Mouse (Mus musculus): Measurements from ENCODE around the gene Acox3. TPM values are rescaled to one million over a fixed set of nuclear protein-coding genes. Genes with fewer than 3 reads are reported as not detected.
A peak's percentile ranks its signal among the peaks of the same experiment; 100 is the strongest.

Gene Acox3
- polyA plus RNA-seq (2015; fragmentation: Nextera tagmentation; extraction: Ambion mirVana) = 12.3 and 13.4 TPM in 2 replicates

DNA sequence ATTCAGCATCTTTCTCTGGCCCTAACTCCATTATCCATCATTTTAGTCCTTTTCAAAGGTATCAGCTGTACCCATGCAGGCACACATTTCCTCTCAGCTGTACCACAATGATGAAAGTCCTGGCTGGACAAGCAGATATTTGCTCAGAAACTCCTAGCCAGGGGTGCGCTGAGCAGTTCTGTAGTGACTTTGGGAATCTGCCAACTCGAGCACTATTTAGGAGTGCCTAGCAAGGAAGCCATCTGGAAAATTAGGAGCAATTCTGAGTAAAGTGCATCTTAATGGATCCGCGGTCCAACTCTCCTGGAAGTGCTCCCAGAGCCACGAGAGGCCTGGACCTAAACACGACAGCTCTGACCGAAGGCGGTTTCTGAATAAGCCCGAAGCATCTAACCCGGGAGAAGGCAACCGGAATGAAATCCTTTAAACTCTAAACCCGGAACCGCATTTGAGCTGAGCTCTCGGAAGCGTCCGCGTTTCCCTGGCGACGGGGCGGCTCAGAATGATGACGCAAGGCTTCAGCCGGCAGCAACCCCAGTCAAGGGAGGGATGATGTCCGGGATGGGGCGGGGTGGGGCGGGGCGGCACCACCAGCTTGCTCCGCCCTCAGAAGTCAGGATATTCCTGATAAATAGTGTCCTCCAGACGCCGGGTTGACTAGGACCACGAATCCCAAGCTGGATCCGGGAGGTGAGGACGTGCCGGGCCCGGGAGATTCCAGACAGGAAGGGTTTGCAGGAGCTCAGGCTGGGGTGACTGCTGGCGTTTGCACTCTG, at the start of gene Acox3:
Acox3 (plus strand) TSS at position 596 of the 776 bp plus-strand sequence.
- Histone ChIP-seq H3K4me1 (replicated peaks) (peaks cover 23% of the 10 kb centered on the region), H3K4me3 (peak within 1 kb of the TSS; percentile 62), H3K9ac (peak within 1 kb of the TSS; percentile 53), H3K4me2 (peak within 1 kb of the TSS; percentile 84), H3K27me3 (no peaks in the 10 kb centered on the region), H3K36me3 (no peaks in the 10 kb centered on the region), H3K27ac (replicated peaks) (peak within 1 kb of the TSS; percentile 75), H3K9me3 (no peaks in the 10 kb centered on the region)
- peak; percentile 96 for ATAC-seq (ENCODE audit: low FRiP score, low read depth)
- WGBS = under 1% methylated on average over 35 of the region's 35 CpGs

DNA sequence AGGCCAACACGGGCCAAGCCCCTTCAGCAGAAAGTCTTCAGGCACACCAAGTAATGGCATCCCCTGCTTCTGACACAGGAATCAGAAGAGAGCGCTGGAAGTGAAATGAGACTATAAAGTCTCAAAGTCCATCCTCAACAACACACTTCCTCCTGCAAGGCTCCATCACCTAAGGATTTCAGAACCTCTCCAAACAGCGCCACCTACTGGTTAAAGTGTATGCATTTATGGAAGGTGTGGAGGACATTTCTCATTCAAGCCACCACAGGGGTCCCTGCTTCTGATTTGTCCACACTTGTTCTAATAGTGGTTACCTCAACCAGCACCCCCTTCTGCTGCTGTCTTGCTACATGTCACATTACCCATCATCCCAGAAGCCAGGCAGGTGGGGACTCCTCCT, 46.6 kb upstream of the Acox3 start:
- no peaks in the 10 kb centered on the region for H3K9me3 ChIP-seq
- no peak overlapping the region for H3K4me3 ChIP-seq
- WGBS = 72% methylated on average over 3 of the region's 3 CpGs
- no peak overlapping the region for H3K9ac ChIP-seq
- no peak overlapping the region for H3K27ac ChIP-seq (replicated peaks)
- H3K27me3 ChIP-seq = no peaks in the 10 kb centered on the region; the same call in 1 of the 2 replicates
- ATAC-seq (ENCODE audit: low FRiP score, low read depth) = no peak
- no peak overlapping the region for H3K4me2 ChIP-seq
- no peaks in the 10 kb centered on the region for H3K36me3 ChIP-seq
- 0 out of 2 replicates have a peak, but pooled peaks cover 4% of the 10 kb centered on the region for H3K4me1 ChIP-seq (replicated peaks)

DNA sequence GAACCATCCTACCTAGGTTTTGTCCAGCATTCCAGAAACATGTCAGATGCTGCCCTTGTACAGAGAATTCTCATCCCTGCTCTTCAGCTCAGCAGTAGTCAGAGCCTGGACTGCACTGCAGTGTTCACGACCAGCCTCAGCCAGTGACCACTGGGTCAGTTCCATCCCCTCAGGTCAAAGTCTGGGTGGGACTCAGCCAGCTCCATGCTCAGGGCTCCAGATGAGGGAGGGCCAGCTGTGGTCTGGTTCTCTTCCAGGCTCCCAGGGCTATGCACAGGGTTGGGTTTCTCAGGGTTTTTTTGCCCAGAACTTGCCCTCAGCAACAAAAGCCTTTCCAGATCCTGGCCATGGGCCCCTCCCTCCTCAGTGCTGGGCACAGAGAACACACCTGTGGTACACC, 45.4 kb upstream of the Acox3 start:
- no peaks in the 10 kb centered on the region for H3K9me3 ChIP-seq
- no peaks in the 10 kb centered on the region for H3K36me3 ChIP-seq
- no peaks in the 10 kb centered on the region for H3K27me3 ChIP-seq
- H3K4me2 ChIP-seq = no peak overlapping the region
- H3K4me1 ChIP-seq (replicated peaks) = no peaks in the 10 kb centered on the region
- H3K4me3 ChIP-seq = no peak overlapping the region
- WGBS = 79% methylated on average over 1 of the region's 1 CpGs
- H3K27ac ChIP-seq (replicated peaks) = no peak overlapping the region
- H3K9ac ChIP-seq = no peak overlapping the region
- ATAC-seq (ENCODE audit: low FRiP score, low read depth) = no peak

DNA sequence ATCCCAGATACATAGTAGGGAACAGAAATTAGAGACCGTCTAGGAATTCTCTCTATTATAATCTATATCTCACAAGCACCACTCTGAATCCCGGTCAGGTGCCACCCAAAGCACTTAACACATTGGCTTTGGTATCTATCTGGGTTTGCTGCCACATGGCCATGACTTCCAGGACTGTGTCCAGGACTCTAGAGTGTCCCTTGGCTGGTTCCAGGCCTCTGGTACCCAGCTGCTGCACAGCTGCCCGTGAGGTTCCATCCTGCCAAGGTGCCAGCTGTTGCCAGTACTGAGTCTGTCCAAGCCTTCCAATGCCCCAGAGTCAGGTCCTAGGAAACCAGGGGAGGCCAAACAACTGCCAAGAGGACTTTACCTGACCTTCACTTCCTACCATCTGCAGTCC, 44.8 kb upstream of the Acox3 start:
- no peak for ATAC-seq (ENCODE audit: low FRiP score, low read depth)
- no peaks in the 10 kb centered on the region for H3K4me1 ChIP-seq (replicated peaks)

DNA sequence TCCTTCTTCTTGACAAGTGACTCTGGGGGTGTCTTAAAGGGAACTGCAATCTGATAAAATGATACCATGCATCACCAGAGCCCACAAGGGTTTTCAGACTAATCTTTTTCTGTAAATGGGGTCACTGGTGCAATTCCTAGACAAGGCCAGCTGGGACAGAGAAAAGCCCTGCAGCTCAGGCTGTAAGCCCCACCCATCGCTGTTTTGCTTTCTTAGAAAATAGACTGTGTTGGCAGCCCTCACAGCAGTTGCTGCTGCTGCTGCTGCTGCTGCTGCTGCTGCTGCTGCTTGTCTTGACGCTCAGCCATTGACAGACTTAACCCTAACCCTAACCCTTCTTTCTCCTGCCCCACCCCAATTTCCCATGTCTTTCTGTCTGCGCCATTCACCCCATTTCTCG, 43.3 kb upstream of the Acox3 start:
- Histone ChIP-seq H3K36me3 (no peaks in the 10 kb centered on the region), H3K9ac (no peak overlapping the region), H3K27ac (replicated peaks) (no peak overlapping the region), H3K27me3 (no peaks in the 10 kb centered on the region), H3K4me3 (no peak overlapping the region), H3K4me2 (no peak overlapping the region), H3K9me3 (no peaks in the 10 kb centered on the region), H3K4me1 (replicated peaks) (no peaks in the 10 kb centered on the region)
- ATAC-seq (ENCODE audit: low FRiP score, low read depth) = no peak
- 60% methylated on average over 4 of the region's 4 CpGs for WGBS

More for the DNA sequence above, 44.8 kb upstream of the Acox3 start:
- 88% methylated on average over 3 of the region's 3 CpGs for WGBS
- Histone ChIP-seq H3K4me2 (no peak overlapping the region), H3K9ac (no peak overlapping the region), H3K36me3 (no peaks in the 10 kb centered on the region), H3K27me3 (no peaks in the 10 kb centered on the region), H3K4me3 (no peak overlapping the region), H3K9me3 (no peaks in the 10 kb centered on the region), H3K27ac (replicated peaks) (no peak overlapping the region)

DNA sequence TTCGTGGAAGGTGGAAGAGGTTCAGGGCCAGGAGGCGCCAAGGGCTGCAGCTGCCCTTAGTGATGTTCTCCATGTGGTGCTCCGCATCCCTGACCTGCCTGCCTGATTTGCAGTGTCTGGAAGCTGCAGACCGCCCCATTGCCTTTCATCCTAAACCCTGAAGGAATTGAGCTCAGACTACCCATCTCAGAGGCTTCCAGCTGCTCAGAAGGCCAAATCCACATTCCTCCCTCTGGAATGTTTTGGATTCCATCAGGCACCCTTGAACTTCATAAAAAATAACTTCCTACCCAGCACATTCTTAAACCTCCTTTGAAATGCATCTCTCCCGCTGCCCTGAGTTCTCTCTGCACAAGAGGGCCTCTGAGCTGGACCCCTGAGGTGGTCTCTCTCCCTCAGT, 42.3 kb upstream of the Acox3 start:
- H3K36me3 ChIP-seq = no peaks in the 10 kb centered on the region
- no peak overlapping the region for H3K27ac ChIP-seq (replicated peaks)
- WGBS = 71% methylated on average over 5 of the region's 5 CpGs
- no peaks in the 10 kb centered on the region for H3K9me3 ChIP-seq
- no peak overlapping the region for H3K9ac ChIP-seq
- no peak overlapping the region for H3K4me2 ChIP-seq
- no peaks in the 10 kb centered on the region for H3K27me3 ChIP-seq
- no peaks in the 10 kb centered on the region for H3K4me1 ChIP-seq (replicated peaks)
- ATAC-seq (ENCODE audit: low FRiP score, low read depth) = no peak
- no peak overlapping the region for H3K4me3 ChIP-seq

DNA sequence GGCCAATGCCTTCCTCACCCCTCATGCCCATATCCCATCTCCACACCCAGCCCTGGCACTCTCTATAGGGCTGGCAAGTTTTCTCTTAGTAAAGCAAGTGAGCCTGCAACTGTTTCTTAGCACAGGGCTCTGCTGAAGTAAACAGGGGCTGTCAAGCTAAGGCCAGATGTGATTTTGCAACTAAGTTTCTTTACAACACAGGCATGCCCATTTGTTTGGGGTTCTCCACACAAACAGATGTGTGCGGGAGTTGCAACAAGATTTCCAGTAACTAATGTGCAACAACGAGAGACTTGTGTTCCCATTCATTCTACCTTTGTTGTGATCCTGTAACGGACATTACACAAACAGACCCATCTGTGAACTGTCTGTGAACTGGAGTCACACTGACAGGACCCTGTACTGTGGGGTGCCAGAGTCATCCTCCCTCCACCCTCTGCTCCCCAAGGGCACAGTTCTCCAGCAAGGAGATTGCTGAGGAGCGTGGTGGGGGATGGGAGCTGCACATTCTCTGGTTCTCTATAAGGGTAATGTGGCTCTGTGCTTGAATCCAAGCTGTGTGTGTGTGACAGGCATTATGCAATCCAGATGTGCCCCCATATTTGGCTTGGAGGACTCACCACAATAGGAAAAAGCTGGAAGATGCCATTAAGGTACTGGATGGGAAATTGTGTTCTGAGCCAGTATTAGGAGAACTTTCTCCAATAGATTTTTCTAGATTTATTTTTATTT, 41.6 kb upstream of the Acox3 start:
- Histone ChIP-seq H3K4me1 (replicated peaks) (no peaks in the 10 kb centered on the region), H3K27me3 (no peaks in the 10 kb centered on the region), H3K4me2 (no peak overlapping the region), H3K4me3 (no peak overlapping the region), H3K9me3 (no peaks in the 10 kb centered on the region), H3K9ac (no peak overlapping the region), H3K27ac (replicated peaks) (no peak overlapping the region), H3K36me3 (no peaks in the 10 kb centered on the region)
- ATAC-seq (ENCODE audit: low FRiP score, low read depth) = no peak
- 79% methylated on average over 4 of the region's 4 CpGs for WGBS

DNA sequence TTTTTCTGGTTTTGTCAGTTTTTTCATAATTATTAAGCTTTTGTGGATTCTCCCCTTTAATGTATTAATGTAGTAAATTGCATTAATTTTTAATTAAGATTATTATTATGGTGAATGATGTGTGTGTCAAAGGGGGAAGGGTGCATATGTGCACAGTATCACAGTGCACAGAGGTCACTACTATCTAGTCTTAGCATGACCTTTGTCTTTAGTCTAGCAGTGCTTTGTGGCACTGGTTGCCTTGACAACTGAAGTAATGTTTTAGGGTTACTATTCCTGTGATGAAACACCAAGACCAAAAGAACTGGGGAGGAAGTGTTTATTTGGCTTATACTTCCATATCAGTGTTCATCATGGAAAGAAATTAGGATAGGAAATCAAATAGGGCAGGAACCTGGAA, 36.7 kb upstream of the Acox3 start:
- Histone ChIP-seq H3K36me3 (no peaks in the 10 kb centered on the region), H3K4me2 (no peak overlapping the region), H3K27ac (replicated peaks) (no peak overlapping the region), H3K4me3 (no peak overlapping the region), H3K9me3 (no peaks in the 10 kb centered on the region), H3K9ac (no peak overlapping the region), H3K4me1 (replicated peaks) (no peaks in the 10 kb centered on the region), H3K27me3 (no peaks in the 10 kb centered on the region)
- no peak for ATAC-seq (ENCODE audit: low FRiP score, low read depth)

DNA sequence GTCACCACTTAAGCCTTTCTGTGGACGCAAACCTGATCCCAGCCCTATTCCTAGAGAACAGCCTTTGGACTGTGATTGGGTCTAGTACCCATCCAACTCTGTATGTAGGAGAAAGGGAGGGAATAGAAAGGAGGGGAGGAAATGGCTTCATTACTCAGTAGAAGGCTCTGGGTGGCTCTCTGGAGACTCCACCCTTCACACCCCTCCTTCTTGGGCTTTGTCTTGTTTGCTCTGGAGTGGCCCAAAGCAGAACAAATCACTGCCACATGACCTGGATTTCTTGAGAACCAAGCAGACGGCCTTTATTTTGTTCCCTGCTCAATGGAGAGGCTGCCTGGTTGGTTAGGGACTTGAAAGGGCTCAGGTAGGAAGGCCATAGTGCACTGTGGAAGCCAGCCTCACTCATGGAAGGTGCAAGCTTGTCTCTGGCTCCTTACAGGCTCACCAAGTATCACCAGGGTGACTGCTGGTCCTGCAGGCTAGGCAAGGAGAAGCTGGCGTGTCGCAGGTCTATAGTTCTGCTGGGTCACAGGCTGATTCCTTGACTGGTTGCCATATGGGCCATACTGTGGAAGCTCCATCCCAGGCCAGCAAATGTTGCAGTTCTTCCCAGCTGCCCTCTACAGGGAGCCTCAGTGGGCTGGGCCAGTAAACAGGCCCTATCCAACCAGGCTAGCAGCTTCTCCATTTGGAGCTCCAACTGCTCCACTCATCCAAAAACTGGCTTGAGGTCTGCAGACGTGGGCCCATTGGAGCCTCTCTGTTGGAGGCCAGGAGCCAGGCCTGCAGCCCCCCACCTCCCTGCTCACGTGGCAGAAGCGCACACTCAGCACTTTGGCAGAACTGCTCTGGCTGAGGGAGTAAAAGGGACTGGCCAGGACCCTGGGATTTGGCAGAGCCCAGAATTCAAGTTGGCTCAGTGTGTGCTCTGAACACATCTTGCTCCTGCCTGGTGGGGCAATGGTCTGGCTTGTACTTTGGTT, 30.7 kb upstream of the Acox3 start:
- H3K4me3 ChIP-seq = no peak overlapping the region
- WGBS = 53% methylated on average over 7 of the region's 7 CpGs
- H3K4me2 ChIP-seq = no peak overlapping the region
- H3K27me3 ChIP-seq = no peaks in the 10 kb centered on the region
- 0 out of 2 replicates have a peak, but pooled peaks have one; percentile 48 for ATAC-seq (ENCODE audit: low FRiP score, low read depth)
- H3K4me1 ChIP-seq (replicated peaks) = 0 out of 2 replicates have a peak, but pooled peaks cover 4% of the 10 kb centered on the region
- peaks cover 13% of the 10 kb centered on the region; the same call in 1 of the 2 replicates for H3K36me3 ChIP-seq
- no peak overlapping the region for H3K9ac ChIP-seq
- H3K27ac ChIP-seq (replicated peaks) = no peak overlapping the region
- H3K9me3 ChIP-seq = no peaks in the 10 kb centered on the region

DNA sequence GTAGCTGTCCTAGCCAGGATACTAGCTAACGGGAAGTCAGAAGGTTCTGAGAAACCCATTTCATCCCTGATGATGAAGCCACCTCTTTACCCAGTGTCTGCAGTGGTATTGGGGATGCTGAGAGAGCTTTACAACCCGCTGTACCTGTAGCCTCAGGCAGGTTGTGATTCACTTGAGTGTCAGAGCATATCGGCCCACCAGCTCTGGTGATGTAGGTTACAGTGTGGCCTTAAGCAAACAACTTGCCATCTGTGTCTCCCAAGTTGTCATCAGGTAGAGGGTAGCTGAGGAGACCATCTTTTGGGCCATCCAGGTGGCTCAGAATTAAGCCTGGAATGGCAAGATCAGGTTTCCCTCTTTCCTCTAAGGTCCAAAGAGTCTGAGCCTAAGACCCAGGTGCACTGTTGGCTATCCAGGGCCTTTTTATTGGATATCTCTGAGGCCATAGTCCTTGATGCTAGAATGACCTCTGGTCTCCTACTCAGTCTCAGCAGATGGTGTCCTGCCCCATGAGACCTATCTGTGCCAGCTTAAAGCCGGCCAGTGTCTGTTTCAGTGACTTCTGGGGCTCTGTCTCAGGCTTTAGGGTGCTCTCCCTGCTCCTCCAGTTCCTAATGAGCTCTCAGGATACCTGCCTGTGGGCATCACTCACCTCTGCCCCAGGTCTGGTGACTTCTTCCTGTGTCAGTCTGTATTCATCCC, 29.9 kb upstream of the Acox3 start:
- no peak overlapping the region for H3K4me3 ChIP-seq
- H3K27me3 ChIP-seq = no peaks in the 10 kb centered on the region
- H3K4me1 ChIP-seq (replicated peaks) = 0 out of 2 replicates have a peak, but pooled peaks cover 4% of the 10 kb centered on the region
- no peak for ATAC-seq (ENCODE audit: low FRiP score, low read depth)
- no peaks in the 10 kb centered on the region for H3K9me3 ChIP-seq
- 72% methylated on average over 4 of the region's 4 CpGs for WGBS
- no peak overlapping the region for H3K27ac ChIP-seq (replicated peaks)
- no peak overlapping the region for H3K9ac ChIP-seq
- peaks cover 15% of the 10 kb centered on the region; the same call in 1 of the 2 replicates for H3K36me3 ChIP-seq
- no peak overlapping the region for H3K4me2 ChIP-seq

DNA sequence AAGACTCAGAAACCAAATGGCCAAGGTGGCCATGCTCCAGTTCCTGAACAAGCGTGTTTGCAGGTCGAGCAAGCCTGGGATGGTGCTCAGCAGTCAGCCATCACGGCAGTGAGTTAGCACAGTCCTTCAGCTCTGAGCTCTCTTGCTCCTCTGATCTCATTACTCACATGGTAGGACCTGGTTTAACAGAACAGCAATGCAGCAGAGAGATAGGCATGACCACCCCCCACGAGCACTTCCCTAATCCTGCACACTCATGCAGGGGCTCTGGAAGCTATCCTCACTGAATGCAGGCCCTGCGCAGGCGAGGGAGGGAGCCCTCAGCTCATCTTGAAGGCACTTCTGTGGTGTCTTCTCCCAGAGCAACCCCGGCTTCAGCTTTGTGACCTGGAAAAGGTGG, 26.4 kb upstream of the Acox3 start:
- peaks cover 21% of the 10 kb centered on the region; the same call in 1 of the 2 replicates for H3K36me3 ChIP-seq
- ATAC-seq (ENCODE audit: low FRiP score, low read depth) = no peak
- H3K4me2 ChIP-seq = no peak overlapping the region
- H3K27ac ChIP-seq (replicated peaks) = no peak overlapping the region
- no peak overlapping the region for H3K4me3 ChIP-seq
- no peaks in the 10 kb centered on the region for H3K9me3 ChIP-seq
- 0 out of 2 replicates have a peak, but pooled peaks cover 4% of the 10 kb centered on the region for H3K4me1 ChIP-seq (replicated peaks)
- no peak overlapping the region for H3K9ac ChIP-seq
- no peaks in the 10 kb centered on the region for H3K27me3 ChIP-seq
- 90% methylated on average over 7 of the region's 7 CpGs for WGBS
